Mouse (Mus musculus) kidney, adult 2 months (tissue): ENCODE measurements at regions not wholly inside any gene's neighbourhood (a gene's known extent, or its start where the extent isn't known, plus 50 kb on each side); places are given as distances from the start of the nearest gene placed in this dataset.

Experiments used
- DNase-seq: peaks from one replicate; pipeline ENCODE4 v3.0.0; 2021
- H3K27ac ChIP-seq: fragments of 200-500 bp; 2 replicates; pipeline ENCODE4 v1.5.1; 2012; ENCODE audit warnings: low read depth, low read length, control low read depth, inconsistent platforms; ENCODE audit not compliant: insufficient read depth
- H3K27me3 ChIP-seq: fragments of 200-500 bp; replicated peaks from 2 replicates; pipeline ENCODE4 v1.6.1; 2012; ENCODE audit warnings: mild to moderate bottlenecking, moderate library complexity, low read length, inconsistent platforms; ENCODE audit not compliant: control insufficient read depth, insufficient read depth
- H3K36me3 ChIP-seq: fragments of 200-500 bp; 2 replicates; pipeline ENCODE4 v1.6.1; 2012; ENCODE audit warnings: mild to moderate bottlenecking, moderate library complexity, low read length, inconsistent platforms; ENCODE audit not compliant: control insufficient read depth, insufficient read depth
- H3K4me1 ChIP-seq: fragments of 200-500 bp; 2 replicates; pipeline ENCODE4 v1.6.1; 2011; ENCODE audit warnings: low read length; ENCODE audit not compliant: control insufficient read depth, insufficient read depth
- H3K4me3 ChIP-seq: fragments of 200-500 bp; 2 replicates; pipeline ENCODE4 v1.5.1; 2011; ENCODE audit warnings: mild to moderate bottlenecking, low read depth, low read length, control low read depth; ENCODE audit not compliant: insufficient read depth
- CTCF ChIP-seq: fragments of 200-500 bp; conservative IDR thresholded peaks from 2 replicates; pipeline ENCODE4 v1.5.1; 2011; ENCODE audit warnings: low read depth, mild to moderate bottlenecking, control low read depth, low read length, moderate library complexity, mixed read lengths; ENCODE audit not compliant: insufficient read depth, insufficient read length
- POLR2A ChIP-seq: fragments of 200-500 bp; IDR thresholded peaks from one replicate; pipeline ENCODE4 v1.6.1; 2011; ENCODE audit warnings: low read depth, low read length, control low read depth
- WGBS: fragments of 180-500 bp; shearing (Covaris S2); methylation state at CpG from one replicate; pipeline ENCODE4 v1.1.7; 2018; 5-methylcytosine and 5-hydroxymethylcytosine counted together

- H3K27ac ChIP-seq = no peak overlapping the region
- H3K36me3 ChIP-seq = no peaks in the 10 kb centered on the region
- 76% methylated on average over 8 of the region's 8 CpGs for WGBS
- no peaks in the 10 kb centered on the region for H3K4me1 ChIP-seq
- TF ChIP-seq POLR2A (no peak), CTCF (no peak)
- no peak for DNase-seq
- no peak overlapping the region for H3K4me3 ChIP-seq
- no peaks in the 10 kb centered on the region; the same call in 1 of the 2 replicates for H3K27me3 ChIP-seq
Measured at GRCm38 (mm10) chr10:99320797-99321196, 57.8 kb downstream of the Dusp6 start.

GRCm38 (mm10) chr10:99323358-99323757, 60.3 kb downstream of the Dusp6 start:
- no peak for TF ChIP-seq CTCF
- TF ChIP-seq POLR2A = no peak
- 63% methylated on average over 8 of the region's 8 CpGs for WGBS

GRCm38 (mm10) chr10:99327501-99327900, 64.5 kb downstream of the Dusp6 start:
- Histone ChIP-seq H3K27ac (no peak overlapping the region), H3K27me3 (no peaks in the 10 kb centered on the region; the same call in 1 of the 2 replicates), H3K4me3 (no peak overlapping the region), H3K4me1 (no peaks in the 10 kb centered on the region), H3K36me3 (no peaks in the 10 kb centered on the region)
- TF ChIP-seq POLR2A (no peak), CTCF (no peak)
- WGBS = 81% methylated on average over 2 of the region's 2 CpGs
- peak; percentile 71 for DNase-seq

More at GRCm38 (mm10) chr10:99323358-99323757, 60.3 kb downstream of the Dusp6 start:
- Histone ChIP-seq H3K27me3 (no peaks in the 10 kb centered on the region; the same call in 1 of the 2 replicates), H3K27ac (no peak overlapping the region), H3K4me1 (no peaks in the 10 kb centered on the region), H3K36me3 (no peaks in the 10 kb centered on the region), H3K4me3 (no peak overlapping the region)
- no peak for DNase-seq

GRCm38 (mm10) chr10:99328568-99328967, 65.5 kb downstream of the Dusp6 start:
- H3K27me3 ChIP-seq = no peaks in the 10 kb centered on the region
- H3K4me3 ChIP-seq = no peak overlapping the region
- no peak overlapping the region for H3K27ac ChIP-seq
- no peaks in the 10 kb centered on the region for H3K4me1 ChIP-seq
- no peaks in the 10 kb centered on the region for H3K36me3 ChIP-seq
- no peak for TF ChIP-seq CTCF
- no peak for TF ChIP-seq POLR2A
- no peak for DNase-seq
- WGBS = 76% methylated on average over 8 of the region's 8 CpGs

GRCm38 (mm10) chr10:99329469-99329868, 66.4 kb downstream of the Dusp6 start:
- Histone ChIP-seq H3K27ac (no peak overlapping the region), H3K36me3 (no peaks in the 10 kb centered on the region), H3K4me1 (no peaks in the 10 kb centered on the region), H3K4me3 (no peak overlapping the region), H3K27me3 (no peaks in the 10 kb centered on the region)
- 89% methylated on average over 6 of the region's 6 CpGs for WGBS
- no peak for DNase-seq
- TF ChIP-seq POLR2A (no peak), CTCF (no peak)

- H3K4me3 ChIP-seq = no peak overlapping the region
- no peaks in the 10 kb centered on the region for H3K27me3 ChIP-seq
- 61% methylated on average over 7 of the region's 7 CpGs for WGBS
- no peak overlapping the region for H3K27ac ChIP-seq
- no peak for DNase-seq
- no peaks in the 10 kb centered on the region for H3K4me1 ChIP-seq
- no peaks in the 10 kb centered on the region for H3K36me3 ChIP-seq
- no peak for TF ChIP-seq CTCF
- no peak for TF ChIP-seq POLR2A
Measured at GRCm38 (mm10) chr10:99330519-99330918, 67.5 kb downstream of the Dusp6 start.

- Histone ChIP-seq H3K27me3 (no peaks in the 10 kb centered on the region), H3K36me3 (no peaks in the 10 kb centered on the region), H3K4me3 (no peak overlapping the region), H3K27ac (no peak overlapping the region), H3K4me1 (no peaks in the 10 kb centered on the region)
- DNase-seq = peak; percentile 34
- TF ChIP-seq POLR2A = no peak
- no peak for TF ChIP-seq CTCF
- 69% methylated on average over 12 of the region's 12 CpGs for WGBS
Measured at GRCm38 (mm10) chr10:99331876-99332275, 68.8 kb downstream of the Dusp6 start.

GRCm38 (mm10) chr10:99333831-99334230, 70.8 kb downstream of the Dusp6 start:
- Histone ChIP-seq H3K4me1 (no peaks in the 10 kb centered on the region), H3K4me3 (no peak overlapping the region), H3K27me3 (no peaks in the 10 kb centered on the region), H3K36me3 (no peaks in the 10 kb centered on the region), H3K27ac (no peak overlapping the region)
- TF ChIP-seq POLR2A (no peak), CTCF (no peak)
- 72% methylated on average over 5 of the region's 5 CpGs for WGBS
- no peak for DNase-seq
